Mouse (Mus musculus): ENCODE results near the gene Hsd17b1. TPM values are rescaled to one million over a fixed set of nuclear protein-coding genes. Genes with fewer than 3 reads are reported as not detected.

Hsd17b1 gene
- polyA plus RNA-seq, 1 experiment from 2014 or later, result not detected

GRCm38 (mm10) chr11:101128996-101129577 is 50.9 kb downstream of the Hsd17b1 start:
- Histone ChIP-seq H3K4me2 (no peak overlapping the region), H3K36me3 (peaks cover 31% of the 10 kb centered on the region), H3K27me3 (replicated peaks) (no peaks in the 10 kb centered on the region), H3K4me1 (replicated peaks) (peaks cover 11% of the 10 kb centered on the region), H3K4me3 (no peak overlapping the region), H3K27ac (ENCODE audit: poor library complexity, severe bottlenecking) (no peak overlapping the region), H3K9me3 (replicated peaks) (peaks cover 6% of the 10 kb centered on the region), H3K9ac (no peak overlapping the region)
- WGBS, result 76% methylated on average over 11 of the region's 11 CpGs
- no peak for ATAC-seq (ENCODE audit: insufficient number of reproducible peaks, low FRiP score)

Small RNAs within 50 kb of the gene (microRNA-seq; reads per million reads assigned to microRNA genes)
- 1.4 reads per million for gene Mir6928

Other genes with a start within 250 kb of the Hsd17b1 start
- 35.0 and 35.3 TPM in 2 replicates for gene Stat5b, start 227.7 kb upstream of the Hsd17b1 start, polyA plus RNA-seq (2016; fragmentation: Nextera tagmentation; extraction: Ambion mirVana)
- gene Stat5a, start 219.1 kb upstream of the Hsd17b1 start, polyA plus RNA-seq (2016; fragmentation: Nextera tagmentation; extraction: Ambion mirVana), result 6.6 and 8.3 TPM in 2 replicates
- 60.0 and 63.2 TPM in 2 replicates for gene Stat3, start 138.9 kb upstream of the Hsd17b1 start, polyA plus RNA-seq (2016; fragmentation: Nextera tagmentation; extraction: Ambion mirVana)
- 342 and 348 TPM in 2 replicates for gene Cavin1, start 107.5 kb upstream of the Hsd17b1 start, polyA plus RNA-seq (2016; fragmentation: Nextera tagmentation; extraction: Ambion mirVana)
- gene Atp6v0a1, start 69.0 kb upstream of the Hsd17b1 start, polyA plus RNA-seq (2016; fragmentation: Nextera tagmentation; extraction: Ambion mirVana), result 70.0 and 71.4 TPM in 2 replicates
- gene Naglu, start 8.4 kb upstream of the Hsd17b1 start, polyA plus RNA-seq (2016; fragmentation: Nextera tagmentation; extraction: Ambion mirVana), result 17.5 and 18.1 TPM in 2 replicates
- 27.2 and 30.4 TPM in 2 replicates for gene Coasy, start 4.2 kb downstream of the Hsd17b1 start, polyA plus RNA-seq (2016; fragmentation: Nextera tagmentation; extraction: Ambion mirVana)
- gene Mlx, start 8.9 kb downstream of the Hsd17b1 start, polyA plus RNA-seq (2016; fragmentation: Nextera tagmentation; extraction: Ambion mirVana), result 36.2 and 37.3 TPM in 2 replicates
- 20.8 and 21.3 TPM in 2 replicates for gene Psmc3ip, start 17.0 kb downstream of the Hsd17b1 start, polyA plus RNA-seq (2016; fragmentation: Nextera tagmentation; extraction: Ambion mirVana)
- gene Retreg3, start 41.5 kb downstream of the Hsd17b1 start, polyA plus RNA-seq (2016; fragmentation: Nextera tagmentation; extraction: Ambion mirVana), result 15.2 and 15.9 TPM in 2 replicates
- 77.3 and 78.8 TPM in 2 replicates for gene Tubg1, start 41.5 kb downstream of the Hsd17b1 start, polyA plus RNA-seq (2016; fragmentation: Nextera tagmentation; extraction: Ambion mirVana)
- 3.3 and 3.6 TPM in 2 replicates for gene Tubg2, start 77.5 kb downstream of the Hsd17b1 start, polyA plus RNA-seq (2016; fragmentation: Nextera tagmentation; extraction: Ambion mirVana)
- gene Cntnap1, start 92.1 kb downstream of the Hsd17b1 start, polyA plus RNA-seq (2016; fragmentation: Nextera tagmentation; extraction: Ambion mirVana), result 0.37 and 0.71 TPM in 2 replicates
- gene Plekhh3, start 92.9 kb downstream of the Hsd17b1 start, polyA plus RNA-seq (2016; fragmentation: Nextera tagmentation; extraction: Ambion mirVana), result 10.4 and 10.6 TPM in 2 replicates
- 0.15 and 0.36 TPM in 2 replicates for gene Ccr10, start 97.0 kb downstream of the Hsd17b1 start, polyA plus RNA-seq (2016; fragmentation: Nextera tagmentation; extraction: Ambion mirVana)
- 14.9 and 16.1 TPM in 2 replicates for gene Ezh1, start 148.1 kb downstream of the Hsd17b1 start, polyA plus RNA-seq (2016; fragmentation: Nextera tagmentation; extraction: Ambion mirVana)
- 233 and 245 TPM in 2 replicates for gene Ramp2, start 167.6 kb downstream of the Hsd17b1 start, polyA plus RNA-seq (2016; fragmentation: Nextera tagmentation; extraction: Ambion mirVana)
- 98.8 and 101 TPM in 2 replicates for gene Vps25, start 175.3 kb downstream of the Hsd17b1 start, polyA plus RNA-seq (2016; fragmentation: Nextera tagmentation; extraction: Ambion mirVana)
- 14.0 TPM in 2 replicates for gene Wnk4, start 182.2 kb downstream of the Hsd17b1 start, polyA plus RNA-seq (2016; fragmentation: Nextera tagmentation; extraction: Ambion mirVana)
- 0.81 and 1.5 TPM in 2 replicates for gene Cntd1, start 200.6 kb downstream of the Hsd17b1 start, polyA plus RNA-seq (2016; fragmentation: Nextera tagmentation; extraction: Ambion mirVana)
- 165 and 171 TPM in 2 replicates for gene Coa3, start 200.7 kb downstream of the Hsd17b1 start, polyA plus RNA-seq (2016; fragmentation: Nextera tagmentation; extraction: Ambion mirVana)
- gene Becn1, start 223.9 kb downstream of the Hsd17b1 start, polyA plus RNA-seq (2016; fragmentation: Nextera tagmentation; extraction: Ambion mirVana), result 141 TPM in 2 replicates
- gene Psme3, start 237.8 kb downstream of the Hsd17b1 start, polyA plus RNA-seq (2016; fragmentation: Nextera tagmentation; extraction: Ambion mirVana), result 131 and 136 TPM in 2 replicates
- 1.3 and 1.5 TPM in 2 replicates for gene Aoc2, start 246.7 kb downstream of the Hsd17b1 start, polyA plus RNA-seq (2016; fragmentation: Nextera tagmentation; extraction: Ambion mirVana)

Measured in heart, embryonic 12.5 days (tissue).